Mouse (Mus musculus) CH12.LX (cell line): ENCODE measurements around the gene Zmym2. TPM values are rescaled to one million over a fixed set of nuclear protein-coding genes. Genes with fewer than 3 reads are reported as not detected.

ENCODE experiments used
- DNase-seq: peaks from one replicate; pipeline ENCODE4 v3.0.0-alpha.2; 2013; ENCODE audit errors: extremely low read depth
- H3K27ac ChIP-seq: 2 replicates; pipeline ENCODE4 v1.5.1; 2012; ENCODE audit warnings: low read depth, mild to moderate bottlenecking, control low read depth, moderate library complexity; ENCODE audit not compliant: insufficient read depth
- H3K27me3 ChIP-seq: replicated peaks from 2 replicates; pipeline ENCODE3; 2012; ENCODE audit warnings: inconsistent platforms
- H3K36me3 ChIP-seq, 2 experiments: replicated peaks in 1 of 2; 2 replicates each; pipeline versions ENCODE3 to v1.6.1; 2012; ENCODE audit warnings: inconsistent platforms in 1 of 2, low read length in 1 of 2, mild to moderate bottlenecking in 1 of 2, mixed read lengths in 1 of 2, moderate library complexity in 1 of 2; ENCODE audit not compliant: control insufficient read depth in 1 of 2, insufficient read depth in 1 of 2
- H3K4me1 ChIP-seq, 2 experiments: 2 replicates each; pipeline ENCODE4 v1.6.1; 2012; ENCODE audit warnings: inconsistent platforms in 1 of 2, moderate library complexity in 1 of 2; ENCODE audit not compliant: insufficient read depth in 2 of 2, control insufficient read depth in 1 of 2
- H3K4me2 ChIP-seq: 2 replicates; pipeline ENCODE4 v1.6.1; 2012; ENCODE audit warnings: low read depth, mild to moderate bottlenecking, control low read depth; ENCODE audit not compliant: poor library complexity, insufficient read depth, severe bottlenecking
- H3K4me3 ChIP-seq, 3 experiments: fragments of 150-350 bp in 1 of 3; sonication (generic) in 1 of 3; replicated peaks in 1 of 3; 2 replicates each; pipeline versions ENCODE3 to v1.5.1; 2011 to 2012; ENCODE audit warnings: low read depth in 2 of 3, low read length in 2 of 3, mild to moderate bottlenecking in 2 of 3, moderate library complexity in 2 of 3, control low read depth in 1 of 3, improper control_type of control experiment in 1 of 3, inconsistent platforms in 1 of 3, mixed read lengths in 1 of 3; ENCODE audit not compliant: poor library complexity in 1 of 3
- H3K79me2 ChIP-seq: replicated peaks from 2 replicates; pipeline ENCODE4 v1.6.1; 2012; ENCODE audit warnings: mild to moderate bottlenecking, moderate library complexity; ENCODE audit not compliant: control insufficient read depth, poor library complexity, insufficient read depth, severe bottlenecking; ENCODE audit errors: extremely low read depth
- H3K9ac ChIP-seq: 2 replicates; pipeline ENCODE4 v1.6.1; 2012; ENCODE audit warnings: low read depth, mild to moderate bottlenecking, control low read depth, moderate library complexity; ENCODE audit not compliant: insufficient read depth
- H3K9me3 ChIP-seq: replicated peaks from 2 replicates; pipeline ENCODE3; 2012; ENCODE audit warnings: low read length, inconsistent platforms, mixed read lengths
- BHLHE40 ChIP-seq: IDR thresholded peaks from 2 replicates; pipeline ENCODE4 v1.6.1; 2011; ENCODE audit warnings: mild to moderate bottlenecking, low read depth, low read length, improper control_type of control experiment
- E2F4 ChIP-seq: IDR thresholded peaks from 2 replicates; pipeline ENCODE4 v1.6.1; 2011; ENCODE audit warnings: low read depth, low read length, improper control_type of control experiment; ENCODE audit not compliant: insufficient replicate concordance
- GABPA ChIP-seq: IDR thresholded peaks from 2 replicates; pipeline ENCODE4 v1.6.1; 2012; ENCODE audit warnings: low read depth, low read length, improper control_type of control experiment, inconsistent platforms; ENCODE audit not compliant: insufficient replicate concordance
- JUND ChIP-seq: conservative IDR thresholded peaks from 2 replicates; pipeline ENCODE4 v1.6.1; 2011; ENCODE audit warnings: low read depth, low read length, improper control_type of control experiment
- KAT2A ChIP-seq: IDR thresholded peaks from 2 replicates; pipeline ENCODE4 v1.6.1; 2012; ENCODE audit warnings: low read length, improper control_type of control experiment, inconsistent platforms; ENCODE audit not compliant: insufficient replicate concordance
- MYC ChIP-seq: IDR thresholded peaks from 2 replicates; pipeline ENCODE4 v1.6.1; 2011; ENCODE audit warnings: low read depth, mild to moderate bottlenecking, improper control_type of control experiment, low read length
- SIN3A ChIP-seq: IDR thresholded peaks from 2 replicates; pipeline ENCODE4 v1.6.1; 2012; ENCODE audit warnings: low read length, improper control_type of control experiment, inconsistent platforms
- TCF12 ChIP-seq: IDR thresholded peaks from 2 replicates; pipeline ENCODE4 v1.6.1; 2014; ENCODE audit warnings: low read depth, mild to moderate bottlenecking, inconsistent platforms, low read length, improper control_type of control experiment
- ZNF384 ChIP-seq: IDR thresholded peaks from 2 replicates; pipeline ENCODE4 v1.6.1; 2012; ENCODE audit warnings: low read depth, low read length, improper control_type of control experiment, inconsistent platforms
- dilution Hi-C: fragments of 300-500 bp; cut with MboI; formaldehyde crosslinking; loops from 2 replicates; pipeline ENCODE4 v1.14.3; 2020; ENCODE audit warnings: low sequenced_read_pairs; ENCODE audit not compliant: extremely low pct_unique_long_range_greater_than_20kb, extremely low pct_ligation_motif_present
- in situ Hi-C: fragments of 300-500 bp; cut with MboI; formaldehyde crosslinking; loops from 3 replicates; pipeline ENCODE4 v1.14.3; 2019; ENCODE audit warnings: low sequenced_read_pairs, low pct_ligation_motif_present, low pct_unique_long_range_greater_than_20kb, mixed read lengths
- polyA plus RNA-seq: library from polyadenylated mRNA; unstranded; fragments of >175 nt; gene quantifications from 2 replicates; pipeline ENCODE4 v1.2.1, GENCODE M21; 2012; ENCODE audit warnings: low read depth; ENCODE audit not compliant: insufficient read length
- total RNA-seq, 2 experiments: library from RNA; depleted of rRNA; stranded (reverse); fragments of 300-350 nt in 1 of 2; fragments of >200 nt in 1 of 2; gene quantifications; 2 replicates each; pipeline ENCODE4 v1.2.3; 2012 to 2014

Gene Zmym2
- total and polyA plus RNA-seq, 3 experiments = 15.1 to 40.5 (median 21.1) TPM

- H3K79me2 ChIP-seq = no peaks in the 10 kb centered on the region
- no peaks in the 10 kb centered on the region for H3K4me1 ChIP-seq
- H3K4me2 ChIP-seq = no peak overlapping the region
- no peak for TF ChIP-seq MYC
- TF ChIP-seq BHLHE40 = no peak
- no peak for TF ChIP-seq KAT2A
- no peak for TF ChIP-seq JUND
- TF ChIP-seq SIN3A = no peak
- no peak for TF ChIP-seq E2F4
- no peak for TF ChIP-seq ZNF384
- no peaks in the 10 kb centered on the region for H3K27me3 ChIP-seq
- peaks cover 14 to 50% of the 10 kb centered on the region in 2 experiments for H3K36me3 ChIP-seq
- no peak overlapping the region for H3K9ac ChIP-seq
- no peak overlapping the region for H3K4me3 ChIP-seq
- H3K27ac ChIP-seq = no peak overlapping the region
- DNase-seq = no peak
- dilution Hi-C loops = no loop called here
- no peaks in the 10 kb centered on the region for H3K9me3 ChIP-seq
- in situ Hi-C loops = no loop called here
These were observed 49.0 kb downstream of the Zmym2 start for GRCm38 (mm10) chr14:56935481-56935880.

GRCm38 (mm10) chr14:56939903-56940302 is 53.5 kb downstream of the Zmym2 start:
- DNase-seq = no peak
- Histone ChIP-seq H3K36me3 (peaks cover 22 to 61% of the 10 kb centered on the region in 2 experiments), H3K9ac (no peak overlapping the region)

GRCm38 (mm10) chr14:56952928-56953327 is 66.5 kb downstream of the Zmym2 start:
- TF ChIP-seq TCF12 (no peak), BHLHE40 (no peak)
- Histone ChIP-seq H3K9me3 (no peaks in the 10 kb centered on the region), H3K4me1 (no peaks in the 10 kb centered on the region), H3K4me3 (no peak overlapping the region), H3K27ac (no peak overlapping the region), H3K4me2 (no peak overlapping the region), H3K9ac (no peak overlapping the region), H3K27me3 (no peaks in the 10 kb centered on the region), H3K79me2 (no peaks in the 10 kb centered on the region), H3K36me3 (peaks cover 28 to 73% of the 10 kb centered on the region in 2 experiments)
- dilution Hi-C loops = no loop called here
- in situ Hi-C loops = no loop called here
- DNase-seq = no peak

More at GRCm38 (mm10) chr14:56939903-56940302, 53.5 kb downstream of the Zmym2 start:
- Histone ChIP-seq H3K4me3 (no peak overlapping the region), H3K4me1 (no peaks in the 10 kb centered on the region), H3K4me2 (no peak overlapping the region), H3K79me2 (no peaks in the 10 kb centered on the region), H3K27me3 (no peaks in the 10 kb centered on the region), H3K27ac (no peak overlapping the region), H3K9me3 (no peaks in the 10 kb centered on the region)
- in situ Hi-C loops (no loop called here), dilution Hi-C loops (no loop called here)
- TF ChIP-seq GABPA = no peak
